Mouse (Mus musculus) urinary bladder, adult 2 months (tissue): ENCODE measurements around the gene Cebpg. TPM values are rescaled to one million over a fixed set of nuclear protein-coding genes. Genes with fewer than 3 reads are reported as not detected.

Source experiments
- DNase-seq: peaks from one replicate; pipeline ENCODE4 v3.0.0; 2022; ENCODE audit warnings: low spot score
- polyA plus RNA-seq: library from polyadenylated mRNA; depleted of rRNA; stranded (reverse); fragments of >200 nt; gene quantifications from 2 replicates; pipeline ENCODE4 v1.2.3, GENCODE M21; 2012; rRNA removed

Cebpg gene
- polyA plus RNA-seq: 27.0 and 30.3 TPM in 2 replicates

DNA sequence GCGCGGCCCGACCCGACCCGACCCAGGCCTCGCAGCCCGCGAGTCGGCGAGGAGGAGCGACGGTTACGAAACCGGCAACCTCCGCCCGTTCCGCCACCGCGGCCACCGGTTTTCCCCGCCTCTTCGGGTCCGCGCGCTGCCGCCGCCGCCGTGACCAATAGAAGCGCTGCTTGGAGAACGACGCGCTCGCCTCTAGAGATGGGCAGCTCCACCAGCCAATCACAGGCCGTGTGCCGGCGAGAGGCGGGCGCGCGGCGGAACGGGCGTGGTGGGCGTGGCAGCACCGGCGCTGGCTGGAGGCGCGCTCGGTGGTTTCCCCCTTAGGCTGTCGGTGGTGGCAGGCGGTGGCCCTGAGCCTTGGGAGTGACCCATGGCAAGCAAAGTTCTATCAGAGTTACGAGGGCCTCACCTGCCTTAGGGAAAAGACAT is at the start of gene Cebpg:
Gene Cebpg, minus strand, starts transcription at position 138 of the 429 bp plus-strand sequence.
- DNase-seq: peak; percentile 98

DNA sequence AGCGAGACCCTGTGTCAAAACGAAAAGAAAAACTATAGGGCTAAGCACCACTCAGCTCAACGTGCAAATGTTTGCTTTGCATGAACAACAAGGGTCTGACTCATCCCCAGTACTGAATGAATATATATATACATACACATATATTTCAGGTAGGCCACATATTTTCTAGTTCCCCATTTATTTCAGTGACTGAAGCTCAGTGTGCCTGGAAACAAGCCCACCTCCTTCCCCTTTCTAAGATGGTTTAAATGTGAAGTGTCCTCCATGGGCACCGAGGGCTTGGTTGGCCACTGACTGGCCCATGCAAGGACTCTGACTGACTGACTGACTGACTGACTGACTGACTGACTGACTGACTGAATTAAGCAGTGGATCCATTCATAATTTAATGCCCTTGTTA is 43.2 kb upstream of the Cebpg start:
- DNase-seq: no peak

DNA sequence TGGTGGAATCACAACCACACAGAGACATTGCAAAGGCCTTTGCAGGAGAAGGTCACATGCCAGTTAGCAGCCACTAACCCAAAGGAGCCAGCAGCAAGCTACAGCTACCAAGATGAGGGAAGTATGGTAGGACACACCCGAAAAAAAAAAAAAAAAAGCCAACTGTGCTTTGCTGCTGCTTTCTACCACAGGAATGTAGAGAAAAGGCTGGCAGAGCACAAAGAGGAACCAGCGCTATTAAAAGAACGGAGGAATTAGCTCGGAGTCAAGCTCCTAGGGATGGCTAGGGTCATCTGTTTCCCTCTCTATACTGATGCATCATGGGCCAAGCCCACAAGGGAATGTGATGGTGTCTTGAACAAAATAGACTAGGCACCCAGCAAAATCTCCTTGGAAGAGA is 42.4 kb upstream of the Cebpg start:
- DNase-seq: no peak

DNA sequence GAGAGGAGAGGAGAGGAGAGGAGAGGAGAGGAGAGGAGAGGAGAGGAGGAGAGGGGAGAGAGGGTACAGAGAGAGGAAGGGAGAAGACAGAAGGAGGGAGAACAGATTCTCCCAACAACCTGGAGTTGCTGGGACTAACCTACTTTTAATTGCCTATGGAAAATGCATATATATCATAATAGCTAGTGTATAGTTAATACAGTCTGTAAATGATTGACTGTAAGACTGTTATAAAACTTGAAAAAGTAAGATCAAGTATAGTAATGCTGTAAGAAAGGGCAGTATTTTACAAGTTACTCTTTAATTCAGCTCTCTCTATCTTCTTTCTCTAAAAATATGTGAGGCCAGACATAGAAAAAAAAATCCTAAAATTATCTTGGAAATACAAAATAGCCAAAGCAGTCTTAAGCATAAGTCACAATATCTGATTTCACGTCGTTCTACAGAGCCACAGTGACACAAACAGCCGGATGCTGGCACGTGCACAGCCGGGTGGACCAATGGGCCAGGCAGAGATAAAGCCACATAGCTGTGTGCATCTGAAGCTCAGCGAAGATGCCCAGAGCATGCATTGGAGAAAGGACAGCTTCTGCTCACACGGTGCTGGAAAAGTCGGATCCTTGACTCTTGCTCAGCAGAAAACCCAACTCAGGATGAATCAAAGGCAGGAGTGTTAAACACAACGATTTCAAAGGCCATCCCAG is 38.8 kb upstream of the Cebpg start:
- DNase-seq: no peak

DNA sequence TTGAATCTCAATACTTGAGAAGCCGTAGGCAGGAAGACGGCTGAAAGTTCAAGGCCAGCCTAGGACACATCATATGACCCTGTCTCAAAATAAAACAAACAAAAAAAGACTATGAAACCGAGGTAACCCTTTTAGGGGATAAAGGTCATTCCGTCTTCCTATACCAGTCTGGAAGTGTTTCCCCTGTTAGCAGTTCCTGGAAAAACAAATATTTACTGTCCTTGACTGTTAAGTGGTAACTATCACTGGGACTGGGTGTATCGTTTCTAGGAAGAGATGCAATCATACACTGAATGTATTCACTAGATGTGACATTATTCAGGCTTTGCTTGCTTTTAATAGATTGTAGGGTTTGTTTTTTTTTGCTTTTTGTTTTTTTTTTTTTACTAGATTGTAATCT is 34.2 kb upstream of the Cebpg start:
- DNase-seq: no peak

DNA sequence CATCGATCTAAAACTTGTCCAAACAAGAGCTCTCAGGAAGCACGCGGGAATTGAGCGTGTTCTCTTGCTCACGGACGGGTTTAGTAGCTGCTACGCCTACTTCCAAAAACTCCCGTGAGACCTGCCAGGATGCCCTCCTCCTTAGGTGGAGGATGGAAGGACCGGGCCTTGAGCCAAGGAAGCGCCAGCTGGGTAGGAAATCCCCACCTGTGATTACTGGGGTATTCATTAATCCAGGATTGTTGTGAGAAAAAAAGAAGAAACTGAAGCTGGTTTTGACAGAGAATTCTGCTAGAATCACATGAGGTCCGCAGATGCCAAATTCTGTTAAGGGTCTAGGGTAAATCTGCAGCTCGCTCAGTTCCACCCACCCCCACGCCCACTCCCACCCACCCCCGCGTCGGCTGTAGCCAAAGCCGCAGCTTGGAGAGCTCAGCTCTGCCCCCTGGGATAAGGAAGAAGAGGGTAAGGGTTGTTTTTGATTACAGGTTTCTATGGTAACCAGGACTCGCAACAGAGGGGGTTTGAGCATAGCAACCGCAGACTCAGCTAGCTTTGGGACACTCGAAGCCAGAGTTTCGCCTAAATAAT is 30.0 kb upstream of the Cebpg start:
- no peak for DNase-seq

DNA sequence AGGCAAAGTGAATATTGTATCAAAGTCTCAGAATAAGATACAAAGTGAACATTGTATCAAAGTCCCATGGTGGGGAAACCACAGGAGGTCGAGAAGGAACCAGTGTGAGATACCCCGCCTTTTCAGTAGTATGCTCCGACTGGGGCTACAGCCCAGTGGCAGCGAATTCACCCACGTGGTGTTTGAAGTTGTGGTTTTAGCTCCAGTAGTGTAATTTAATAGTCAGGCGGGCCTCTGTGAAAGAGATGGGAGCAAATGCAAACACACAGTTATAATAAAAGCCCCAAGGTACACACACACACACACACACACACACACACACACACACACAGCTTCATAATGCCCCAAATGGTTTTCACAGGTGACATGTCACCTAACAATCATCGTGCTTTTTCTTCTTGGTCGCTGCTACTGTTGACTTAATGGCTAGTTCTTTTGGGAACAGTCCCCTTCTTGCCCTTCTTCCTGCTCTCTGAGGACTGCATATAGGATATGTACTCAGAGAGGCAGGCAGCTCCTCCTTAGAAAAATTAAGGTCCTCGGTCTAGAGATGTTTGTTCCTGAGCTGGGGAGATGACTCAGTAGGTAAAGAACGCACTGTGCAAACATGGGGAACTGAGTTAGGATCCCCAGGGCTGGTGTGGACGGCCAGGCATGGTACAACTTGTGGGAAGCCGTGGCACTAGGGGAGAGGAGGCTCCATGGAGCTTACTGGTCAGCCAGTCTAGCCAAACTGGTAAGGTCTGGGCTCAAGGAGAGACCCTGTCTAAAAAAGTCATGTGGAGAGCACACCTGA is 28.4 kb upstream of the Cebpg start:
- no peak for DNase-seq

DNA sequence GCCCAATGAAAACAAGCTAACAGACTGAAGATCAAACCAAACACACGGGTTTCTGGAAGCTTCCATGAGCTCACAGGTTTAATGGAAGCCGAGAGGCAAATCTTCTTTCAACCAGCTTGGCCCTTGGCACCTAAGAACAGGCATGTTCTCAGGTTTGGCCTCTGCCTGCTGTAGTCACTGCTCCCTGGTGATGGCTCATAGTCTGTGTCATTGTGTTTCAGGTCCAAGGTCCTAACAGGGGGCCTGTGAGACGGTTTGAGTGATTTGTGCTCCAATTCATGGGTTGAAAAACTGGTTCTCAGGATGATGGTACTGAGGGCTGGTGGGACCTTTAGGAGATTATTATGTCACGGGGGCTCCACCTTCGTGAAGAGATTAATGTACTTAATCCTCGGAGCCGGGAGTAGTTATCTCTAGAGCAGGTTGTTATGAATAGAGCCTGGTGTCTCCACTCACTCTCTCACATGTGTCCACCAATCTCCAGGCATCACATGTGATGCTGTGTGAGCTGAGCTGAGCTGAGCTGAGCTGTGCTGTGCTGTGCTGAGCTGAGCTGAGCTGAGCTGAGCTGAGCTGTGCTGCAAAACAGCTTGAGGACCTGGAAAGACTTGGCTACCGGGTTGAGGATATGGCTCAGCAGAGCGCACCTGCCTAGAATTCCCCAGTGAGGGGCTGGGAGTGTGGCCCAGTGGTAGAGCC is 25.2 kb upstream of the Cebpg start:
- no peak for DNase-seq

DNA sequence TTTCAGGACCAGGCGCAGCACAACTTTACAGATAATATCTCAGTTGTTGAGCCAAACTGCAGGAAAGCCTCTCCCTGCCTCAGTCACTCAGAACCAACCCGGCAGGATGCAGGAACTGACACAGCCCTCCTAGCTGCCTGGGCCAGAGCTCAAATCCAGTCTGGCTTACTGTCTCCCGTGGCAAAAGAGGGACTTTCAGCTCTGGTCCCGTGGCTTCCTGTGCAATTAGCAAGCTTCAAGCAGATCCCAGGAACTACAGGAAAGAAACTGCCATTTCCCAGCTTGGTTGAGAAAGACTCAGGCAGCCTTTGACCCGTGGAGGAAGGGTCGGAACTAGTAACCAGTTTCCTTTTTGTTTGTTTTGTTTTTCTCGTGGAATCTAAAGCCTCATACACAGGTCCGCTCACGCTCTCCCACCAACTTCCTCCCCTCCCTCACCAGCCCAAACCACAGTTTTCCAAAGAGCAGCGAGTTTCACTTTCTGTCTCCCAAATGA is 24.5 kb upstream of the Cebpg start:
- no peak for DNase-seq

DNA sequence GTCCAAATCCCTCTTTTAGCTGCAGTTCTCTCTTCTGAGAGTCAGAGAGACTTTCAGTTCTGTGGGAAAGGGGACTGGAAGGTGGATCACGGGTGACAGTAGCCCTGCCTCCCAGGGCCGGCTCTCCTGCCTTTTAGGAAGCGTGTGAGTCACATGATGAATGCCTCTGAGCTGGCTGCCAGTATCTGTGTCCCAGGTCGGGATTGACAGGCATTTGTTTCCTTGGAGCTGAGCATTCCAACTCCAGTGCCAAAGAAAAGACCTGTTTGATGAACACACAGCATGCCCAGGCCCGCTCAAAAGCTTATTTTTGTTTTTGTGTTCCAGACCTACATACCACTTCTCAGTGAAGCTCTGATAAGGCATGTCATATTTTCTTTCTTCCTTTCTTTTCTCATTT is 20.3 kb upstream of the Cebpg start:
- DNase-seq: no peak

DNA sequence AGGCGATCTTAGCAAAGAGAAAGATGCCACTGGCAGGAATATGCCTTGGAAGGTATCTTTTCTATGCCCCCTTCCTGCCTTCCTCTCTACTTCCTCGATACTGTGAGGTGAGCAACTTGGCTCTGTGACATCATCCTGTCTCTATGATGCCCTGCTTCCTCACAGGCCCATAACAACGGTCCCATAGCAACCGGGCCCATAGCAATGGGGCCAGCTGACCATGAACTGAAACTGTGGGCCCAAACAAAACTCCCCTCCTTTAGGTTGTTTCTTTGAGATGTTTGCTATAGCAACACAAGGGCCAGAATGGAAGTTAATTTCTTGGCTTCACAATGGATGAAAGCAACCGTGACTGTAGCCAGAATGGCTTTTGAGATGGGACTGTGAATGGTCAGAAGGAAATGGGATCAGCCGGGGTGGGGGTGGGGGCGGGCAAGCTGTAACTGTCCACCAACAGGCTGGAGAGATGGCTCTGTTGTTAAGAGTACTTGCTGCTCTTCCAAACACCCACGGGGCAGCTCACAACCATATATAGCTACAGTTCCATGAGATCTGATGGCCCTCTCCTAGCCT is 10.4 kb upstream of the Cebpg start:
- no peak for DNase-seq

DNA sequence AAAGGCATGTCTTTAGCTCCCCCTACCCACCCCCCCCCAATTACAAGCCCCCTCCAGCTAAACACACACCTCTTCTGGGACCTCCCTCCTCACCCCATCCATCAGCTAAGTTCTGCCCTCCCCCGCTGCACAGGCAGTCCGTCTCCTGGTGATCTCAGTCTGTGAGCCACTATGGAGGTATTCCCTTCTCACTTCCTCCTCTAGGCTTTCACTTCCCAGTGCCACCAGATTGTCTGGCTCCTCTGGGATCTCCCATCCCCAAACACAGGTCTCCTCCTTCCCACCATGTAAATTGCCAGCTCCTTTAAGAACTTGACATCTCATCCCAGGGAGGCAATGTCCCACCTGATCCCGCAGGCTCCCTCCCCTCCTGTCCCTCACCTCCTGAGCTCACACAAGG is 9.6 kb upstream of the Cebpg start:
- DNase-seq: no peak

DNA sequence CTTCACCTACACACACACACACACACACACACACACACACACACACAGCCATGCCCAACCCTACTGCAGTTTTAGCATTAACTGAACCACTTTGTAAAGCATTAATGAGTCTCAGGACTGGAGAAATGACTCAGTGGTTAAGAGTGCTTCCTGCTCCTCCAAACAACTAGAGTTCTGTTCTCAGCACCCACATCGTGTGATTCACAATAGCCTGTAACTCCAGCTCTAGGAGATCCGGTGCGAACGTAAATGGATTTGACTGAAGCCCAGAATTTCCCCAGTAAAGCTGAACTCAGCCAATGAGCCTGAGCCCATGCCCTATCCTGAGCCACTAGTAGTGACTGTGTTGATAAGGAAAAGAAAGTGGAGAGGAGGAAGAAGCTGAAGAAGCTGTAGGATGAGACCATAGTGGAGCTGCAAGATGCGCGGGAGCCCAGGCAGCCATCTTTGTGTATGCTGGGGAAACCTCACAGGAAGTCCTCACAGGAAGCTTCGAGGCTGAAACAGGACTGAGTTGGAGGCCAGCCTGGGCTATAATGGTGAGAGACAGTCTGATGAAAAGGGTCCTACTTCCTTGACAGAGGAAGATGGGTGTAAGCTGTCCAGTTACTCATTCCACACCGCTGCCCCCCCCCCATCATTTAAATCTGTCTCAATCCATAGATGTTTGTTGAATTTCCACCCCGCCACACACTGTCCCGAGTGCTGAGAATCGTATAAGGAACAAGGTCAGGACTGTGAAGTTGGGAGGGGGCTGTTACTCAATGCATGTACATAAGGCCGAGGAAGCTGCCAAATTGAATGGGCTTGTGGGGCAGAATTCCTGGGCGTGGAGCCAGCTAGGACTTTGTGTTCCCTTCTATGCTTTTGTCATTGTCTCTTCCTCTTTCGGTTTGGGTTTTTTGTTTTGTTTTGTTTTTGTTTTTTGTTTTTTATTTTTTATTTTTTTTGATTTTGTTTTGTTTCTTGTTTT is 8.2 kb upstream of the Cebpg start:
- DNase-seq: no peak

DNA sequence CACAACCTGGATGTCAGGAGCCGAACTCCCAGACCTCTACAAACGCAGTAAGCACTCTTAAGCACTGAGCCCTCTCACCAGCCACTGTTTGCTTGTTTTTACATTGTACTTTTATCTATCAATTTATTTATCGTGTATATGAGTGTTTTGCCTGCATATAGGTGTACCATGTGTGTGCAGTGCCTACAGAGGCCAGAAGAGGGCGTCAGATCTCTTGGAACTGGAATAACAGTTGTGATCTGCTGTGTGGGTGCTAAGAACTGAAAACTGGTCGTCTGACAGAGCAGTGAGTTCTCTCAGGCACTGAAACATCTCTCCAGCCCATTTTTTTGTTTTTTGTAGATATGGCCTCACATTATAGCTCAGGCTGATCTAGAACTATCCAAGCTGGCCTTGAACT is 3.1 kb upstream of the Cebpg start:
- no peak for DNase-seq

DNA sequence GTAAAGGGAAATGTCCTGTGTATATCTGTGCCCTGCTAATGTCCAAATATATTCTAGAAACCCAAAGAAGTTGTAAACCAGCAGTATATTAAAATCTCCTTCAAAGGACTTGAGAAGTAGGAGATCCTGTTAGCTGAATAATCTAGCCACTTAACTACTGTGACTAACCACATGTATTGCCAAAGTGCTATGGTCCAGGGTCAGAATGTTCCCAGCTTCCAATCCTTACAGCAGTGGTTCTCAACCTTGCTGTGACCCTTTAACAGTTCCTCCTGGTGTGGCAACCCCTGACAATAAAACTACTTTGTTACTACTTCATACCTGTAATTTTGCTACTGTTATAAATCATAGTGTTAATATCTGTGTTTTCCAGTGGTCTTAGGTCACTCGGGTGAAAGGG is 2.0 kb upstream of the Cebpg start:
- no peak for DNase-seq

DNA sequence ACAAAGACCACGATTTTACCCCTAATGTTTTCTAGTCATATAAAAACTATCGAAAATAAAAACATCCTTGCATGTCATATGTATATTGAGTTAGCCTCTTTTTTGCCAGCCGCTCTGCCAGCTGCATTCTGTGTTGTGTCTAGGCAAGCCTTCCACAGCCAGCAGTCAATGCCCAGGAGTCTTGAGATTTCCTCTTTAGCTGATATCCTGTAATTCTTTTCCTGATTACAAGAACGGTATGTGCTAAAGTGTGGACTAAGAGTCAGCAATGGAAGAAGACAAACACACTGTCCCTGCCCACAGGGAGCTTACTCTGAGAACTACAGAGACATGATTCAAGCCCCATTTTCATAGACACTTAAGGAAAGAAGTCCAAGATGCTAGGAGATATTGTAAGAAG is 1.2 kb upstream of the Cebpg start:
- no peak for DNase-seq

DNA sequence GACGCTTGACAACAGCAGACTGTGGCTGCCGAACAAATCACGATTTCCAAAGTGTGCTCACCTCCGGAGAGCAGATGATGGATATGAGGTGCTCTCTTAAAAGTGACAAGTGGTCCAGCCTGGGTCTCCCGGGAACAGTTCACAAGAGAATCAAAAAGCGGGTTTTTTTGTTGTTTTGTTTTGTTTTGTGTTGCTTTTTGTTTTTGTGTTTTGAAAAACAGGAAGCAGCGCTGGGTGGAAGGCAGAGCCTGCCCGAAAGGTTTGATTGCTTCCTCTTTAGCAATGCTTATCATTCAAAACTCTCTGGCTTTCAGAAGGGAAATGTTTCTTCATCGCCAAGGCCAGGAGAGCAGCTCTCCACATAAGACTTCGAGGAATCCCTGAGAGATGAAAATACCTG is 626 bp upstream of the Cebpg start:
- DNase-seq: no peak

DNA sequence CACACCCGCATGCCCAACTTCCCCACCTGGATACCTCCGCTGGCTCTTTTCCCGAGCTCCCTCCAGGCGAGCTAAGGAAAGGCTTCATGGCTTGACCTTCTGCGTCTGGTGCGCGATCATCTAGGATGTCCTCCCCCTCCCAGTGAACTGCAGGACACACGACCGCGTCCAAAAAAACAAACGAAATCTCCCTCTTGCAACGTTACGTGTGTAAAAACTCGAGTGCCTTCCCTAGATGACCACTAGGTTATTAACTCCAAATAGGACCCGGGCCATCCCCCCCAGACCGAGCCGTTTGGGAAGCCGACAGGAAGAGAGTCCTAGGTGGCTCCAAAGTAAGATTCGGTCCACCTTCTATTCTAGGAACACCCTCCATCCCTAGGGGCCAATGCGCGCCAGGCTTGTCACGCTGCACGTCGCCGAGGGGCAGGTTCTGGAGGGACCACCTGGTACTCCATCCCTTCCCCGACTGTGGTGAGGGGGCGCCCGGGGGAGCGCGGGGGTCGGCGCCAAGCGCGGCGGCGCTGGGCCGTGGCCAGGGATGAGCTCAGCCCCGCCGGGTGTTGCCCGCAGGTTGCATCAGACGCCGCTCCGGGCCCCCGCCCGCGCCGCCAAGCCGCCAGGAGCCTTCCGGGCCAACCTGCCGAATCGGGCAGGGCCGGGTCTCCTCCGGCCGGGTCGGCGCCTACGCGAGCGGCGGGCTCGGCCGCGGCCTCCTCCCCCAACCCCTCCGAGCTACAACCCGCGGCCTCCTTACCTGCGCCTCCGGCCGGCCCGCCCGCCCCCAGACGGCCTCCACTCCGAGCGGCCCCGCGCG is 546 bp downstream of the Cebpg start:
- DNase-seq: no peak

DNA sequence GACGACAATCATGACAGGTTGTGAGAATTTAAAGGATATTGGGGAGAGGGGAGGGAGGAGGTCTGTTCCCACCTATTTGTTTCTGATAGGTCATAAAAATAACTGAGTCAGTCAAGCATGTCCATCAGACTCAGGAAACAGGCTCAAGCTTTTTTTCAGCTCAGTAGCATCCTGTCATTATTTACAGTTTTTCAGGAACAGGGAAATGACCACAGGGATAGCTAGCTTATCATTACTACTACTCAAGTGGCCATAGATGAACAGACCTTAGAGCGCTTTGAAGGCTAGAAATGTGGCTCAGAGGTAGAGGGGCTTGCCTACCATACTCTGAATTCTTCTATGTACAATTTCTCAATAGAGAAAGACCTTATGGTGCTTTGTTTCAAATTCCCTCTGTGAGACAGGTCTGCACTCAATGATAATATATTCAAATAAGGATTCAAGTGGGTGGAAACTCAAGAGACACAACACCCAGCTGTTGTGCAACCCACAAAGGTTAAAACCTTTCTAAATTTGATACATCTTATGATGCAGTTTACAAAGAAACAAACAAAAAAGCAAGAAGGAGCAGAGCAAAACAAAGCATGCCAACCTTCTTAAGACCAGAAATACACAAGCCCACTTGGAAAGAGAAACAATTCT is 1.3 kb downstream of the Cebpg start:
- no peak for DNase-seq
